Mouse (Mus musculus) small intestine, adult 10 weeks (tissue): Measurements from ENCODE around the gene Lhx4. TPM values are rescaled to one million over a fixed set of nuclear protein-coding genes. Genes with fewer than 3 reads are reported as not detected.

Source experiments
- polyA plus RNA-seq: library from polyadenylated mRNA; stranded (reverse); fragments of 350-450 nt; fragmentation: Illumina TruSeq; extraction: RNeasy Lipid Tissue Mini Kit (QIAGEN cat#74804); gene quantifications from one replicate; pipeline ENCODE4 v1.2.3, GENCODE M21; 2014; ENCODE audit warnings: low replicate concordance

The Lhx4 gene
- not detected for polyA plus RNA-seq

DNA sequence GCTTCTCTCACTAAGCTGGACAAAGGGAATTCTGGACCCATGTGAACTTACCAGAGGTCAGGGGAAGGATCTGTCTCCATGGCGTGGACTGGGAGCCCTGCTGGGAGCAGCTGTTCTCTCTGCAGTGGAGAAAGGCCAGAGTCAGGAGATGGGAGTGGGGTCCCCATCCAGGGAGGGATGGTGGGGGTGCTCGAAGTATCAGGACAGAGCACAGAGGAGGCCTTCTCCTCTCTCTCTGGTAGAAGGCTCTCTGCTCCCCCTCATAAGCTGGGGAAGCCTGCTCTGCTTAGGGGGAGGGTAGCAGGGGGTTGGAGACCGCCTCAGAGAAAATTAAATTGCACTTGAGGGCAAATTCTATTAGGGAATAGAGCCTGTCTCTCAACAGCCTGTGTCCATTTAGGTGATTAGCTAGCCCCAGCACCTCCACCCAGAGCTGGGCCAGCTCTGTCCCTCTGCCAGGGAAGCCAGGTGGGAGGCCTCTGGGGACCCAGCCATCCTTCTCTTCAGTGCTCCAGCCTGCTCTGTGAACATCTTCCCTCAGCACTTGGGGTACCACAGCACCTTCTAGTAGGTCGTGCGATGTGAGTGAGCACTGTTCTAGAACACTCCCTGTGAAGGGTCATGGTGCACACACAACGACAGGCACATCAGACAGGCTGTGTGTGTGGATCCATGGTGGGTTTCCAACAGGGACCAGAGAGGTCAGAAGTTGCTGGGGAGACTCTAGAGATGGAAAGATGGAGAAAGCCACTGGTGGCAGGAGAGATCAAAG is at the start of gene Lhx4:
Lhx4 (minus strand) TSS at position 201 of the 772 bp plus-strand sequence.

Other genes starting within 250 kb of the Lhx4 start
- 18.7 TPM for gene Acbd6, start 193.6 kb downstream of the Lhx4 start, polyA plus RNA-seq
- gene Qsox1, start 61.2 kb upstream of the Lhx4 start, polyA plus RNA-seq = 0.33 TPM
- gene Cep350, start 221.6 kb upstream of the Lhx4 start, polyA plus RNA-seq = 43.2 TPM